Mouse (Mus musculus) embryonic fibroblast, embryonic 13.5 days (primary cell): ENCODE measurements around the gene Tekt4.

ENCODE experiments used
- CTCF ChIP-seq: IDR thresholded peaks from 2 replicates; pipeline ENCODE4 v1.5.1; 2011; ENCODE audit warnings: mild to moderate bottlenecking, control low read depth, low read length, moderate library complexity, borderline replicate concordance; ENCODE audit not compliant: insufficient read depth
- POLR2A ChIP-seq: IDR thresholded peaks from 2 replicates; pipeline ENCODE4 v1.6.1; 2011; ENCODE audit warnings: low read depth, mild to moderate bottlenecking, control low read depth, low read length, moderate library complexity

DNA sequence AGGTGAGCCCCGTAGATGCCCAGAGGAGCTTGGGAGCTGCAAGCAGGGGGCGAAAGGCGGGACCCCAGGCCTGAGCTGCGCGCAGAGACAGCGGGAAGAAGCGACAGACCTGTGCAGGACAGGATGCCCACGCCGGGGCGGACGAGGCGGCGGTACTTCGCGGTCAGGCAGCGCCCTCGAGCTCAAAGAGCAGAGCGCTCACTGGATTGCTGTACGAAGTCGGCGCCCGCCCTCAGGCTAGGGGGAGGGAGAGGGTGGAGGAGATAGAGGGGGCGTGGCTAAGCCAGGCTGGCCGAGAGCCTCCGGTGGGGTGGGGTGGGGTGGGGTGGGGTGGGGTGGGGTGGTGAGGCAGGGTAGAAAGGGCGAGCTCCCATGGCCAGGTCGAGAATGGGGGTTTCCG lies 42.6 kb downstream of the Tekt4 start, which contains the start of gene Sstr5:
- TF ChIP-seq CTCF (no peak), POLR2A (no peak)
